Mouse (Mus musculus): ENCODE results near the gene Trim72.

Gene Trim72

DNA sequence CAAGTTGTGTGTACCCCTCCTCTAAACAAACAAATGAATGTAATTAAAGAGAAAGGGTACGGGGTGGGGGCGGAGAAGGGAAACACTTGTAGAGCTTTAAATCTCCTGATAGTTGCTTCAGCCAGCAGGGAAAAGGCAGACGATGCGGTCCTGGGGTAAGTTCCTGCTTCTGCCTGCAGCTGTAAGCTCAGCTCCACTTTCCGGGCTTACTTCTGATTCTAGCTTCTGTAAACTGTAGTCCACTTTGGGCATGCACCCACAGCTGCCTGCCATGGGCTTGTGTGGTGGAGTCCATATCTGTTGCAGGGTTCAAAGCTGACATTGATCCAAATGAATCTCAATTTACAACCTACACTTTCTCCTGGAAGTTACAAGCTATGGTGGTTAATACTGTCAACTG, 49.3 kb downstream of the Trim72 start:
- DNase-seq (ENCODE audit: low spot score in 2 of 2): peak in 1 of 2 experiments; percentile 61

DNA sequence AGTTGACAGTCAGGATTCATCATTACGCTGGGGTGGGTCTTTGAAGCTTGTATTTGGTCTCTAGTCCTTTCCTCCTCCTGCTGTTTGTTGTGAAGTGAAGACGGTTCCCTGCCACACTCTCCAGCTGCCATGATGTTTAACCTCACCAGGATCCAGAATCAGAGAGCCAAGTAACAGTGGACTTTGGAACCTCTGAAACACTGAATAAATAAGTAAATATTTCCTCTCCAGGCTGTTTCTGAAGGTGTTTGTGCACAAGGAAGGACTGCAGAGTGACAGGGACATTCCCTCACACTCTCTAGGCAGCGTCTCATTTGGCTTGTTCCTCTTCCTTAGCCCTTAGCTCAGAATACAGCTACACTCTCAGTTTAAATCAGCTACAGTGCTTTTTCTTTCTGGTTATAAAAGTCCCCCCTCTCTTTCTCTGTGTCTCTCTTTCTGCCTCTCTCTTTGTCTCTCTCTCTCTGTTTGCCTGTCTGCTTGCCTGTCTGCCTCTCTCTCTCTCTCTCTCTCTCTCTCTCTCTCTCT, 53.2 kb downstream of the Trim72 start:
- DNase-seq (ENCODE audit: low spot score in 2 of 2): no peak

DNA sequence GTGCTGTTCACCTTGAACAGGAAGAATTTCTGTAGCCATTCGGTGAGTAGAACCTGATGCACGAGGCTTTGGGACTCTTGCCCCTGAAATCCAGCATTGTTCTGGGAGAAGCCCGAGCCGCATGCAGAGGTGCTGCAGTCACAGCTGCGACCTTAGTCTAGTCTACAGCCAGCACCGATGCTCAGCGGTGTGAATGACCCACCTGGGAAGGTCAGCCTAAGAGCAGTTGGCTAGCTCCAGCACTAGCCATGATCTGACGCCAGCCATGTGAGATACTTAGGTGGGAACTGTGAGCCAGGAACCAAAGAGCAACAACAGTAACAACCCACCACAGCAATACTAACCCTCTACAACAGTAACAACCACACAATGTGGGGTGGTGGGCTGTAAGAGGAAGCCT, 54.1 kb downstream of the Trim72 start:
- no peak for DNase-seq (ENCODE audit: low spot score in 2 of 2)

- peak; percentile 39 to 68 for DNase-seq (ENCODE audit: low spot score in 2 of 2)
Measured at GRCm38 (mm10) chr7:128058576-128058975, 54.8 kb downstream of the Trim72 start.

DNA sequence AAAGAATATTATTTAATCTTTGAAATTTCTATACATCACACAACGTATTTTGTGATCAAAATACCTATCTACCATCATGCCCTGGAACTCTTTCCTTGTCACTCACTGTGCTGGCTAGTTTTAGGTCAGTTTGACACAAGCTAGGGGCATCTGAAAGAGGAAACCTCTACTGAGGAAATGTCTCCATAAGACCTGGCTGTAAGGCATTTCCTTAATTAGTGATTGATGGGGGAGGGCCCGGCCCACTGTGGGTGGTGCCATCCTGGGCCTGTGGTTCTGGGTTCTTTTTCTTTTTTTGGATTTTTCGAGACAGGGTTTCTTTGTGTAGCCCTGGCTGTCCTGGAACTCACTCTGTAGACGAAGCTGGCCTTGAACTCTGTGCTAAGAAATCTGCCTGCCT, 55.3 kb downstream of the Trim72 start:
- DNase-seq (ENCODE audit: low spot score in 2 of 2): no peak
